Mouse (Mus musculus) heart, embryonic 15.5 days (tissue): Measurements from ENCODE around the gene Sstr5. TPM values are rescaled to one million over a fixed set of nuclear protein-coding genes. Genes with fewer than 3 reads are reported as not detected.

Source experiments
- ATAC-seq: fragments of 200-750 bp; cut with Nextera tagmentation; replicated peaks from 2 replicates; pipeline ENCODE4 v1.8.0; 2017; ENCODE audit warnings: low read depth, moderate TSS enrichment; ENCODE audit not compliant: insufficient number of reproducible peaks, insufficient read depth, low FRiP score
- H3K27ac ChIP-seq: fragments of 300-500 bp; sonication (generic); 2 replicates; pipeline ENCODE4 v1.5.1; 2015; ENCODE audit warnings: mild to moderate bottlenecking, inconsistent platforms
- H3K27me3 ChIP-seq: fragments of 300-500 bp; sonication (generic); 2 replicates; pipeline ENCODE4 v1.6.1; 2015; ENCODE audit warnings: inconsistent platforms
- H3K36me3 ChIP-seq: fragments of 300-500 bp; sonication (generic); 2 replicates; pipeline ENCODE4 v1.6.1; 2015; ENCODE audit warnings: mild to moderate bottlenecking, inconsistent platforms
- H3K4me1 ChIP-seq: fragments of 300-500 bp; sonication (generic); replicated peaks from 2 replicates; pipeline ENCODE4 v1.6.1; 2015; ENCODE audit warnings: inconsistent platforms
- H3K4me2 ChIP-seq: fragments of 300-500 bp; sonication (generic); 2 replicates; pipeline ENCODE4 v1.6.1; 2015; ENCODE audit warnings: inconsistent platforms, mild to moderate bottlenecking, moderate library complexity
- H3K4me3 ChIP-seq: fragments of 300-500 bp; sonication (generic); 2 replicates; pipeline ENCODE4 v1.5.1; 2015; ENCODE audit warnings: mild to moderate bottlenecking, inconsistent platforms
- H3K9ac ChIP-seq: fragments of 300-500 bp; sonication (generic); 2 replicates; pipeline ENCODE4 v1.6.1; 2015; ENCODE audit warnings: mild to moderate bottlenecking, inconsistent platforms
- H3K9me3 ChIP-seq: fragments of 300-500 bp; sonication (generic); replicated peaks from 2 replicates; pipeline ENCODE4 v1.6.1; 2016; ENCODE audit warnings: inconsistent platforms
- whole genome bisulfite sequencing: fragments of 180-500 bp; shearing (Covaris S2); methylation state at CpG from one replicate; pipeline ENCODE4 v1.1.7; 2015; ENCODE audit warnings: mixed read lengths; 5-methylcytosine and 5-hydroxymethylcytosine counted together
- polyA plus RNA-seq: library from polyadenylated mRNA; unstranded; fragments of >200 nt; fragmentation: Nextera tagmentation; extraction: Ambion mirVana; gene quantifications from 2 replicates; pipeline ENCODE4 v1.2.1, GENCODE M21; 2015

The Sstr5 gene
- polyA plus RNA-seq, 1 experiment from 2014 or later, result 0.20 TPM

- no peak overlapping the region for H3K27ac ChIP-seq
- H3K4me2 ChIP-seq, result no peak overlapping the region
- 0 out of 2 replicates have a peak, but pooled peaks cover 4% of the 10 kb centered on the region for H3K27me3 ChIP-seq
- no peaks in the 10 kb centered on the region for H3K36me3 ChIP-seq
- WGBS, result 72% methylated on average over 5 of the region's 5 CpGs
- ATAC-seq, result no peak
- no peaks in the 10 kb centered on the region for H3K9me3 ChIP-seq
- peaks cover 5% of the 10 kb centered on the region; the same call in 1 of the 2 replicates for H3K4me1 ChIP-seq
- H3K9ac ChIP-seq, result no peak overlapping the region
- no peak overlapping the region for H3K4me3 ChIP-seq
These were observed 44.7 kb downstream of the Sstr5 start for GRCm38 (mm10) chr17:25452246-25452965.

GRCm38 (mm10) chr17:25450329-25450728 lies 46.8 kb downstream of the Sstr5 start:
- Histone ChIP-seq H3K27me3 (0 out of 2 replicates have a peak, but pooled peaks cover 4% of the 10 kb centered on the region), H3K9ac (no peak overlapping the region), H3K4me1 (peaks cover 5% of the 10 kb centered on the region; the same call in 1 of the 2 replicates), H3K9me3 (no peaks in the 10 kb centered on the region), H3K4me3 (no peak overlapping the region), H3K4me2 (no peak overlapping the region), H3K36me3 (no peaks in the 10 kb centered on the region), H3K27ac (no peak overlapping the region)
- ATAC-seq, result no peak
- 53% methylated on average over 4 of the region's 4 CpGs for WGBS

DNA sequence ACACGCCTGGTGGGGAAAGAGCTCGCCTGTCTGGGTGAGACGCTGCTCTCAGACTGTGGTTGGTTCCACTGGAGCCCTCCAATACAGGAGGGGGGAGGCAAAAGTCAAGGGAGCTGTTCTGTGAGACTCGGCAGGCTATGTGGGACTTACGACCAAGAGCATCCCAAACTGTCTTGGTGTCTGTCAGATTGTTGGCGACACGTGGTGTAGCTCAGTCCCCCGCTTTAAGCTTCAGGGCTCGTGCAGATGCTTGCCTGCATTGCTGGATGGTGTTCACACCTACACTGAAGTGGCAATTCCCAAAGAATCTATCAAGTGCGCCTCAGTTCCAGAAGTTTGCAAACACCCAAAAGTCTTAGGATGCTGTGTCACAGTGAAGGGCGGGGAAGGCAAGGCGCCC lies 49.2 kb downstream of the Sstr5 start:
- Histone ChIP-seq H3K9ac (no peak overlapping the region), H3K4me3 (no peak overlapping the region), H3K9me3 (no peaks in the 10 kb centered on the region), H3K27ac (no peak overlapping the region), H3K36me3 (no peaks in the 10 kb centered on the region), H3K4me1 (0 out of 2 replicates have a peak, but pooled peaks cover 5% of the 10 kb centered on the region), H3K4me2 (no peak overlapping the region), H3K27me3 (0 out of 2 replicates have a peak, but pooled peaks cover 4% of the 10 kb centered on the region)
- ATAC-seq, result no peak
- WGBS, result 68% methylated on average over 12 of the region's 12 CpGs

DNA sequence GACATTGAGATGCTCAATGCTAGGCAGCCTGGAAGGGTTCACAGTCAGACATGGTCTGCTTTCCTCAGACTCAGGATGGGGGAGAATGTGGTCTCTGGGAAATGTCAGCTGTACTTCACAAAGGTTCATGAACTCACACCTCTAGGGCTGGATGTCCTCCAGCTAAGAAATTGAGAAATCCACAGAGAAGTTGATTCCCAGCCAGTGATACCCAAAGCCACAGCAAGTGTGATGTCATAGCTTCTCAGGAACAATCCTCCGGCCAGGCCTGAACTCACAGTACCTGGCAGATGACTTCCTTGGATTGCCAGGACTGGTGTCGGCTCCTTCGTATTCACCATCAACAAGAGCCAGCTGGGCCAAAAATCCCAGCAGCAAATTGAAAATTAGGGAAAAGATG lies 51.2 kb downstream of the Sstr5 start:
- Histone ChIP-seq H3K4me2 (no peak overlapping the region), H3K27ac (no peak overlapping the region), H3K9me3 (no peaks in the 10 kb centered on the region), H3K4me3 (no peak overlapping the region), H3K9ac (no peak overlapping the region), H3K4me1 (0 out of 2 replicates have a peak, but pooled peaks cover 5% of the 10 kb centered on the region), H3K36me3 (no peaks in the 10 kb centered on the region), H3K27me3 (0 out of 2 replicates have a peak, but pooled peaks cover 4% of the 10 kb centered on the region)
- ATAC-seq, result no peak
- 84% methylated on average over 3 of the region's 3 CpGs for WGBS

GRCm38 (mm10) chr17:25445074-25445473 lies 52.0 kb downstream of the Sstr5 start:
- no peak overlapping the region for H3K4me3 ChIP-seq
- H3K9me3 ChIP-seq, result no peaks in the 10 kb centered on the region
- H3K4me2 ChIP-seq, result no peak overlapping the region
- 53% methylated on average over 4 of the region's 4 CpGs for WGBS
- no peak for ATAC-seq
- H3K27me3 ChIP-seq, result 0 out of 2 replicates have a peak, but pooled peaks cover 4% of the 10 kb centered on the region
- no peak overlapping the region for H3K9ac ChIP-seq
- H3K27ac ChIP-seq, result no peak overlapping the region
- no peaks in the 10 kb centered on the region for H3K36me3 ChIP-seq
- 0 out of 2 replicates have a peak, but pooled peaks cover 3% of the 10 kb centered on the region for H3K4me1 ChIP-seq

DNA sequence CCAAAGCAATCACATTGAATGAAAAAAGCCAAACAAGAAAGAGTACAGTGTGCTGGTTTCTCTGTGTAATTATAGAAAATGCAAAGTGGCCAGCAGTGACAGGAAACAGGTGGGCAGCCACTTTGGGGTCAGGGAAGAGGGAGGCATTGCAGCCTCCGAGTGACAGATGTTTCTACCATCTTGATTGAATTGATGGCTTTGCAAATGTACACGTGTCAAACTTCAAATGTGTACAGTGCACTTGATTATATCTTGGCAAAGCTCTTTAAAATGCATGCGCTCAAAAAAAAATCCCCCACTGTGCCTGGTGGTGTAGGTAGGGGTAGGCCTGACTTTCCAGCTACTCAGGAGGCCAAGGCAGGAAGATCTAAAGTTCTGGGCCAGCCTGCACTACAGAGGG lies 54.2 kb downstream of the Sstr5 start:
- no peak for ATAC-seq
- Histone ChIP-seq H3K27me3 (0 out of 2 replicates have a peak, but pooled peaks cover 4% of the 10 kb centered on the region), H3K9me3 (no peaks in the 10 kb centered on the region), H3K4me1 (0 out of 2 replicates have a peak, but pooled peaks cover 3% of the 10 kb centered on the region), H3K9ac (no peak overlapping the region), H3K4me3 (no peak overlapping the region), H3K4me2 (no peak overlapping the region), H3K36me3 (no peaks in the 10 kb centered on the region), H3K27ac (no peak overlapping the region)
- 63% methylated on average over 3 of the region's 3 CpGs for WGBS

GRCm38 (mm10) chr17:25441417-25441816 lies 55.7 kb downstream of the Sstr5 start:
- H3K4me3 ChIP-seq, result no peak overlapping the region
- H3K36me3 ChIP-seq, result no peaks in the 10 kb centered on the region
- H3K4me2 ChIP-seq, result no peak overlapping the region
- 0 out of 2 replicates have a peak, but pooled peaks cover 5% of the 10 kb centered on the region for H3K4me1 ChIP-seq
- no peaks in the 10 kb centered on the region for H3K9me3 ChIP-seq
- peaks cover 6% of the 10 kb centered on the region; the same call in 1 of the 2 replicates for H3K27me3 ChIP-seq
- no peak for ATAC-seq
- 76% methylated on average over 6 of the region's 6 CpGs for WGBS
- no peak overlapping the region for H3K27ac ChIP-seq
- H3K9ac ChIP-seq, result no peak overlapping the region

Other genes starting within 250 kb of the Sstr5 start
- gene Baiap3, start 240.9 kb downstream of the Sstr5 start, polyA plus RNA-seq, result 0.34 and 1.7 TPM in 2 replicates
- 322 and 354 TPM in 2 replicates for gene Ube2i, start 222.7 kb downstream of the Sstr5 start, polyA plus RNA-seq
- gene Prss34, start 198.9 kb downstream of the Sstr5 start, polyA plus RNA-seq, result 0.73 and 0.98 TPM in 2 replicates
- gene Prss28, start 188.6 kb downstream of the Sstr5 start, polyA plus RNA-seq, result not detected in 2 replicates
- gene Prss29, start 178.6 kb downstream of the Sstr5 start, polyA plus RNA-seq, result not detected in 2 replicates
- 0.20 and 0.29 TPM in 2 replicates for gene Tpsab1, start 151.7 kb downstream of the Sstr5 start, polyA plus RNA-seq
- 8.5 and 9.4 TPM in 2 replicates for gene Tpsb2, start 131.0 kb downstream of the Sstr5 start, polyA plus RNA-seq
- gene Tpsg1, start 128.0 kb downstream of the Sstr5 start, polyA plus RNA-seq, result 0.20 and 0.89 TPM in 2 replicates
- gene Cacna1h, start 63.5 kb downstream of the Sstr5 start, polyA plus RNA-seq, result 5.5 and 6.5 TPM in 2 replicates
- 0.41 and 0.45 TPM in 2 replicates for gene Tekt4, start 42.7 kb downstream of the Sstr5 start, polyA plus RNA-seq
- gene Sox8, start 73.4 kb upstream of the Sstr5 start, polyA plus RNA-seq, result 0.73 and 1.5 TPM in 2 replicates
- gene Lmf1, start 81.8 kb upstream of the Sstr5 start, polyA plus RNA-seq, result 33.0 and 34.7 TPM in 2 replicates
- 1.0 and 2.0 TPM in 2 replicates for gene Gng13, start 219.9 kb upstream of the Sstr5 start, polyA plus RNA-seq
- gene Chtf18, start 230.1 kb upstream of the Sstr5 start, polyA plus RNA-seq, result 11.8 and 17.7 TPM in 2 replicates
- 10.7 and 15.3 TPM in 2 replicates for gene Rpusd1, start 230.4 kb upstream of the Sstr5 start, polyA plus RNA-seq
- 0.13 TPM in 1 of 2 replicates, not detected in the other for gene Mslnl, start 238.8 kb upstream of the Sstr5 start, polyA plus RNA-seq